Mouse (Mus musculus) ovary, adult 18-20 months (tissue): Measurements from ENCODE around the gene Esam.
A peak's percentile ranks its signal among the peaks of the same experiment; 100 is the strongest.

Experiments used
- DNase-seq: peaks from one replicate; pipeline ENCODE4 v3.0.0; 2022; ENCODE audit warnings: low spot score, mixed read lengths

Esam gene

GRCm38 (mm10) chr9:37556366-37556765, 28.5 kb downstream of the Esam start:
- DNase-seq, result no peak

- no peak for DNase-seq
Measured at GRCm38 (mm10) chr9:37560617-37561016, 32.7 kb downstream of the Esam start.

- no peak for DNase-seq
Measured at GRCm38 (mm10) chr9:37563805-37564204, 35.9 kb downstream of the Esam start.

DNA sequence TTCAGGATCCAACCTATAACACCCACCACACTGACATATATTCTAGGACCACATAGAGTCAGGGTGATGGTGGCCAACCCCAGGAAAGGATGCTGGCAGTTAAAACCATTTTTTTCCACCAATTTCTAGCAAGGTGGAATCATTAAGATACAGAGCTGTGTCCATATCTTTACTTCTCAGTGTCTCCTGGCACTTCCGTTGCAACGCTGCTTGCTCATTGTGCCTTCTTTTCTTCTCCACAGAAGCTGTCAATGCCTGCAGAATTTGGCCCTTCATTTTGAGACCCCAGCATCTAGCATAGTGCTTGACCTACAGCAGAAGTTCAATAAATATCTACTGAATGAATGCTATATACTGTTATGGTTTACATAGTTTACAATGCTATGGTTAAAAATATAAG, 39.1 kb downstream of the Esam start:
- DNase-seq, result no peak

DNA sequence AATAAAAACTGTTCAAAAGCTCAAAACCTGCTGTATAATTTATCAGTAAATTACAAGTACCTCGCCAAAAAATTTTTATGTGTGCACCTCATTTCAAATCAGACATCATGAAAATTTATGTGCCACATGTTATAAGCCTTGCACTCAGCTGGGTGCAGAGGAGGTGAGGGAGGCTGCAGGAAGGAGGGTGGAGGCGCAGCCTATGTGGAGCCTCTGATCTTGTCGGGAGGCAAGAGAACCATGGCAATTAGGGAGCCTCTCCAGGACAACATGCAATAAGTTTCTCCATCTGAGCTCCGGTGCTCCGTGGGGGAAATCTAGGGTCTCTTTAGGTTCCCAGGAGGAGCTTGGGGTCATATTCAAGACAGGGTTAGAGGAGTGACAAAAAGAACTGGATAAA, 39.6 kb downstream of the Esam start:
- no peak for DNase-seq

- DNase-seq, result no peak
Measured at GRCm38 (mm10) chr9:37567892-37568604, 40.2 kb downstream of the Esam start.

- no peak for DNase-seq
Measured at GRCm38 (mm10) chr9:37568605-37569214, 40.8 kb downstream of the Esam start.

GRCm38 (mm10) chr9:37569231-37569835, 41.5 kb downstream of the Esam start:
- no peak for DNase-seq

GRCm38 (mm10) chr9:37572204-37572876, 44.5 kb downstream of the Esam start:
- no peak for DNase-seq

DNA sequence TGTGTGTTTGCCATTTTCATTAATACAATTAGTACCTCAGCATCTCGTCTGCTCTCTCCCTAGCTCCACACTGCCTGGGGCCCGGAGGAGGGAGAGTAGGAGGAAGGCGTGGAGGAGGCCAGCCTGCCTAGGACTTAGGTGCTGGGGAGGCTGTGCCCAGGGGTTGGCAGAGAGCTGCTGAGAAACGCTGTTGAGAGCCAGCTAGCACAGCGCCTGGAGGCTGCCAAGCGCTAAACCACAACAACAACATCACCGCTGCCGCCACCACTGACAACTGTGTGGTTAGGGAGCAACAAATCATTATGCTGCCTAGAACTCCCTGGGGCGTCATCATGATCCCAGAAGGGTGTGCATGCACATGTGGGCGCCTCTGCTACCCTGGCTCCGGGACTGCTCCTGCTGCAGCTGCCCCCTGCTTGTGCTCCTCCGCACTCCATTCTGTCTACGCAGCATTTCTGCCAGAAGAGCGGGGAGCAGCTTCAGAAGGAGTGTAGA, 48.6 kb downstream of the Esam start:
- DNase-seq, result peak; percentile 47

DNA sequence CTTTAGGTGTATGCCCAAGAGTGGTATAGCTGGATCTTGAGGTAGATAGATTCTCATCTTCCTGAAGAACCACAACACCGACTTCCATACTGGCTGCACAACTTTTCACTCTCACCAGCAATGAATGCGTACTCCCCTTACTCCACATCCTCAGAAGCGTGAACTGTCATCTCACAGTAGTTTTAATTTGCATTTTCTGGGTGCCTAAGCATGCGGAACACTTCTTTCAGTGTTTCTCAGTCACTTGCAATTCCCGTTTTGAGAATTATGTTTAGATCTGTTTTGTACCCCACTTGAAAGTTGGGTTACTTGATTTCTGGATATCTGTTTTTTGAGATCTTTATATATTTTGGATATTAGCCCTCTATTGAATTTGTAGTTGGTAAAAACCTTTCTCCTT, 55.7 kb downstream of the Esam start:
- no peak for DNase-seq

GRCm38 (mm10) chr9:37586718-37587117, 58.8 kb downstream of the Esam start:
- DNase-seq, result no peak
